14 mouse cellular contexts compared by ENCODE assay signal in genomic region chr14:62939435-62939834, GRCm38 (mm10). TPM values are rescaled to one million over a fixed set of nuclear protein-coding genes. Genes with fewer than 3 reads are reported as not detected.
A peak's percentile ranks its signal among the peaks of the same experiment; 100 is the strongest.
DNase-seq lines count a peak whose midpoint lies in the region; ATAC-seq and TF ChIP-seq lines count a peak whose summit lies in the region.
"Had no signal": no experiment of that assay in that cellular context is flagged by ENCODE, and none has a peak within 500 bp of the region (broad histone marks: within the 10 kb centered on the region; RNA-seq: fewer than 3 reads in every experiment).

No protein-coding gene starts in this region.

- no peak overlapping the region for H3K4me2 ChIP-seq in midbrain, embryonic 11.5 days
- H3K4me2 ChIP-seq in midbrain, embryonic 15.5 days: no peak overlapping the region
- H3K4me2 ChIP-seq: hindbrain, embryonic 15.5 days; liver, embryonic 13.5 days; midbrain, embryonic 13.5 days had no signal

- ATAC-seq in midbrain, embryonic 11.5 days (ENCODE audit: low FRiP score): no peak
- no peak for ATAC-seq in midbrain, embryonic 15.5 days (replicated peaks)
- no peak for ATAC-seq in erythroid progenitor cell, adult 5-6 weeks (replicated peaks; ENCODE audit: low FRiP score, poor library complexity, severe bottlenecking)
- ATAC-seq: midbrain, embryonic 13.5 days had no signal

- no peak for TF ChIP-seq POLR2A in cortical plate, adult 2 months (IDR thresholded peaks at IDR 0.05; ENCODE audit: extremely low read depth, insufficient read depth, low read length)

- no peaks in the 10 kb centered on the region for H3K27me3 ChIP-seq in midbrain, embryonic 11.5 days (ENCODE audit: control insufficient read depth, insufficient read depth, low read length)
- no peaks in the 10 kb centered on the region for H3K27me3 ChIP-seq in midbrain, embryonic 15.5 days (replicated peaks)
- H3K27me3 ChIP-seq: hindbrain, embryonic 15.5 days; liver, embryonic 13.5 days; midbrain, embryonic 13.5 days had no signal

- H3K9me3 ChIP-seq in midbrain, embryonic 11.5 days (ENCODE audit: control insufficient read depth, low read length): no peaks in the 10 kb centered on the region; the same call in 1 of the 2 replicates
- no peaks in the 10 kb centered on the region for H3K9me3 ChIP-seq in midbrain, embryonic 15.5 days
- H3K9me3 ChIP-seq: hindbrain, embryonic 15.5 days; midbrain, embryonic 13.5 days had no signal

- H3K27ac ChIP-seq in gastrocnemius, adult 2 months: peak overlapping the region; percentile 85; the same call in 1 of the 2 replicates
- no peak overlapping the region for H3K27ac ChIP-seq in midbrain, embryonic 11.5 days (ENCODE audit: low read depth, low read length)
- no peak overlapping the region for H3K27ac ChIP-seq in midbrain, embryonic 15.5 days
- H3K27ac ChIP-seq in cortical plate, adult 2 months (ENCODE audit: insufficient read depth, low read length): no peak overlapping the region
- H3K27ac ChIP-seq: forebrain, embryonic 10.5 days; hindbrain, embryonic 15.5 days; liver, embryonic 13.5 days; midbrain, embryonic 13.5 days had no signal

- DNase-seq in gastrocnemius, adult 2 months: no peak
- no peak for DNase-seq in gastrocnemius, postnatal 36 days
- peak; percentile 60 for DNase-seq in midbrain, embryonic 11.5 days (ENCODE audit: low spot score, missing footprints)
- peak; percentile 46 for DNase-seq in ES-CJ7 (ENCODE audit: low read depth, low spot score)
- no peak for DNase-seq in kidney, postnatal 4 days
- DNase-seq: embryo, embryonic 11 days; liver, embryonic 13.5 days had no signal

- intact Hi-C loops in gastrocnemius, adult 2 months (cut with DNase I): loop anchor here (2.0 to 5.0 kb wide), 2 partner anchors 61 to 102 kb away; partner anchors contain the start of gene Wdfy2
- intact Hi-C loops in gastrocnemius, postnatal 36 days (cut with DNase I): loop anchor here (2.0 to 5.0 kb wide), 3 partner anchors 57 to 177 kb away; partner anchors contain the start of genes Ints6 and Wdfy2

- peaks cover 3% of the 10 kb centered on the region; the same call in 1 of the 2 replicates for H3K36me3 ChIP-seq in midbrain, embryonic 11.5 days (ENCODE audit: control insufficient read depth, insufficient read depth, low read length)
- H3K36me3 ChIP-seq in midbrain, embryonic 15.5 days (replicated peaks): 0 out of 2 replicates have a peak, but pooled peaks cover 3% of the 10 kb centered on the region

- no peaks in the 10 kb centered on the region for H3K4me1 ChIP-seq in midbrain, embryonic 11.5 days (ENCODE audit: control insufficient read depth, insufficient read depth, low read length)
- H3K4me1 ChIP-seq in midbrain, embryonic 15.5 days: no peaks in the 10 kb centered on the region
- no peaks in the 10 kb centered on the region for H3K4me1 ChIP-seq in cortical plate, adult 2 months (ENCODE audit: control insufficient read depth, insufficient read depth, low read length)
- H3K4me1 ChIP-seq: hindbrain, embryonic 15.5 days; liver, embryonic 13.5 days; midbrain, embryonic 13.5 days had no signal

- H3K9ac ChIP-seq in midbrain, embryonic 11.5 days (ENCODE audit: low read length): no peak overlapping the region
- H3K9ac ChIP-seq in midbrain, embryonic 15.5 days: no peak overlapping the region
- H3K9ac ChIP-seq: hindbrain, embryonic 15.5 days; liver, embryonic 13.5 days; midbrain, embryonic 13.5 days had no signal

- H3K4me3 ChIP-seq in gastrocnemius, adult 2 months: no peak overlapping the region
- H3K4me3 ChIP-seq in midbrain, embryonic 11.5 days (ENCODE audit: low read depth, low read length): no peak overlapping the region
- H3K4me3 ChIP-seq in midbrain, embryonic 15.5 days: no peak overlapping the region
- H3K4me3 ChIP-seq in cortical plate, adult 2 months (ENCODE audit: insufficient read depth, low read length): no peak overlapping the region
- H3K4me3 ChIP-seq: forebrain, embryonic 10.5 days; hindbrain, embryonic 15.5 days; liver, embryonic 13.5 days; midbrain, embryonic 13.5 days had no signal

- peak; percentile 56 for TF ChIP-seq CTCF in gastrocnemius, adult 2 months (IDR thresholded peaks at IDR 0.05)
- peak; percentile 15; the same call in 1 of the 2 replicates for TF ChIP-seq CTCF in cortical plate, adult 2 months (IDR thresholded peaks at IDR 0.05; ENCODE audit: extremely low read depth, insufficient read depth, low read length)

- 96% methylated on average over 3 of the region's 3 CpGs for WGBS in midbrain, embryonic 11.5 days
- WGBS in midbrain, embryonic 15.5 days: 95% methylated on average over 3 of the region's 3 CpGs

RNA-seq across cellular contexts. Expression of gene Defb48, which starts 44.9 kb away (rescaled TPM):
- not detected for total RNA-seq in gastrocnemius, adult 2 months (2021)
- total RNA-seq in gastrocnemius, postnatal 36 days (2021): not detected
- not detected in 2 replicates for polyA plus RNA-seq in midbrain, embryonic 11.5 days (2014; fragmentation: Nextera tagmentation; extraction: Ambion mirVana)
- polyA plus RNA-seq in midbrain, embryonic 15.5 days (2015; fragmentation: Nextera tagmentation; extraction: Ambion mirVana): not detected in 2 replicates
- not detected in 2 replicates for polyA plus RNA-seq in cortical plate, adult 2 months (2012; rRNA removed)
- not detected in 2 replicates for total RNA-seq in erythroid progenitor cell, adult 5-6 weeks (2015; ENCODE audit: low replicate concordance)
- total RNA-seq in erythroid progenitor cell, adult 5-6 weeks (2017; ENCODE audit: low replicate concordance): not detected in 2 replicates
- total RNA-seq: gastrocnemius, postnatal 4 days had no signal
- polyA plus RNA-seq: forebrain, embryonic 10.5 days; hindbrain, embryonic 15.5 days; liver, embryonic 13.5 days; midbrain, embryonic 13.5 days had no signal

RNA-seq across cellular contexts. Expression of gene Defb47, which starts 58.4 kb away (rescaled TPM):
- total RNA-seq in gastrocnemius, adult 2 months (2021): not detected
- not detected for total RNA-seq in gastrocnemius, postnatal 36 days (2021)
- polyA plus RNA-seq in midbrain, embryonic 11.5 days (2014; fragmentation: Nextera tagmentation; extraction: Ambion mirVana): not detected in 2 replicates
- not detected in 2 replicates for polyA plus RNA-seq in midbrain, embryonic 15.5 days (2015; fragmentation: Nextera tagmentation; extraction: Ambion mirVana)
- not detected in 2 replicates for polyA plus RNA-seq in cortical plate, adult 2 months (2012; rRNA removed)
- not detected in 2 replicates for total RNA-seq in erythroid progenitor cell, adult 5-6 weeks (2015; ENCODE audit: low replicate concordance)
- total RNA-seq in erythroid progenitor cell, adult 5-6 weeks (2017; ENCODE audit: low replicate concordance): not detected in 2 replicates
- total RNA-seq: gastrocnemius, postnatal 4 days had no signal
- polyA plus RNA-seq: forebrain, embryonic 10.5 days; hindbrain, embryonic 15.5 days; liver, embryonic 13.5 days; midbrain, embryonic 13.5 days had no signal

Comparison
In these comparisons a context has a peak if more than half of its experiments do, and no peak if none do; other contexts are left out.
1. DNase-seq: peak in midbrain, embryonic 11.5 days (single experiment) and ES-CJ7 (single experiment); none in gastrocnemius, adult 2 months (single experiment), gastrocnemius, postnatal 36 days (0 of 2) and kidney, postnatal 4 days (0 of 2).